Mouse (Mus musculus) lung, adult 2 months (tissue): ENCODE measurements around the gene Smim4.

Source experiments
- CTCF ChIP-seq: fragments of 200-500 bp; IDR thresholded peaks from 2 replicates; pipeline ENCODE4 v1.5.1; 2011; ENCODE audit warnings: mild to moderate bottlenecking, low read length, control low read depth; ENCODE audit not compliant: insufficient read depth
- POLR2A ChIP-seq: fragments of 200-500 bp; IDR thresholded peaks from 2 replicates; pipeline ENCODE4 v1.6.1; 2011; ENCODE audit warnings: low read depth, mild to moderate bottlenecking, control low read depth, low read length, borderline replicate concordance; ENCODE audit errors: extremely low read depth

DNA sequence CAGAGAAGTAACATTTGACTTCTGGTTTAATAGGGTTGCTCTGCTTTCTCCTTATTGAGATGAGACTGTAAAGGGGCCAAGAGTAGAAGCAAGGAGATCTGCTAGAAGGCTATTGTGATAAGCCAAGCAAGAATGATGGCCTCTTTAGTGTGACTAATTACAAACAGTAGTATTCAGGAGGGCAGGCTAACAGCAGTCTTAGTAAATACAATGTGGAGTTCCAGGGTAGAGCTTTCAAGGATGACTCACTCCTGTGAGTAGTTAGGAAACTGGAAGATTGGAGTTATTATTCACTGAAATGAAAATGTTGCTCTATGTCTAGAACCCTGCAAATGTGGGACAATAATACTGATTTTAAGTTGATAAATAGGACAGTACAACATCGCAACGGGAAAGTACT is 40.2 kb downstream of the Smim4 start:
- TF ChIP-seq CTCF, result no peak
- TF ChIP-seq POLR2A, result no peak
